Mouse (Mus musculus): ENCODE measurements around the gene Dclk2. TPM values are rescaled to one million over a fixed set of nuclear protein-coding genes. Genes with fewer than 3 reads are reported as not detected.

The Dclk2 gene
- polyA plus RNA-seq, 1 experiment, result 20.7 TPM

DNA sequence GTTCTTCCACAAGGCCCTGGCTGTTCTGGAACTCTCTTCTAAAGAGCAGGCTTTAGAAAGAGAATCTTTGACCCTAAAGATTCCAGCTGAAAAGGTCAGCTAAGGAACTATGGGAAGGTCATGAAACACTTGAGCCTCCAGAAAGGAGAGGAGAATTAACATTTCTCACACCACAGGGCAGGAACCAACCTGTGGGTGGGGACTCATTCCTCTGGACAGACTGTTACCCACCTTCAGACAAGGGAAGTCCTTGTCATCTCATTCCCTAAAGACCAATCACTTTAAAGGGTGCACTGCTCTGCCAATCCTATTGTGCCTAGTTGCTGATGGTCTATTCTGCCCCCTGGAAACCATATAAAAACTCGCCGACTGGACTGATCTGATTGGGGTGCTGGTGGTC, 73.1 kb downstream of the Dclk2 start:
- no peak for TF ChIP-seq POLR2A (IDR thresholded peaks at IDR 0.05; ENCODE audit: insufficient read depth, low read length)
- no peak for TF ChIP-seq EP300 (IDR thresholded peaks at IDR 0.05; ENCODE audit: insufficient read depth, low read depth, low read length)
- no peak for TF ChIP-seq CTCF (IDR thresholded peaks at IDR 0.05; ENCODE audit: low read depth, low read length)
- no peaks in the 10 kb centered on the region for H3K36me3 ChIP-seq (ENCODE audit: control insufficient read depth, insufficient read depth, low read length, poor library complexity, severe bottlenecking)
- H3K27me3 ChIP-seq (ENCODE audit: control insufficient read depth, insufficient read depth, low read length, poor library complexity, severe bottlenecking), result no peaks in the 10 kb centered on the region
- no peaks in the 10 kb centered on the region for H3K4me1 ChIP-seq (ENCODE audit: control insufficient read depth, insufficient read depth, low read length)
- H3K9ac ChIP-seq (ENCODE audit: low read depth, poor library complexity, severe bottlenecking), result peak overlapping the region; percentile 24
- no peak overlapping the region for H3K4me3 ChIP-seq (ENCODE audit: low read depth, low read length)
- H3K9me3 ChIP-seq (replicated peaks; ENCODE audit: control insufficient read depth, insufficient read depth, low read length, poor library complexity, severe bottlenecking), result no peaks in the 10 kb centered on the region
- H3K27ac ChIP-seq (ENCODE audit: insufficient read depth, low read length), result peak overlapping the region; percentile 88

DNA sequence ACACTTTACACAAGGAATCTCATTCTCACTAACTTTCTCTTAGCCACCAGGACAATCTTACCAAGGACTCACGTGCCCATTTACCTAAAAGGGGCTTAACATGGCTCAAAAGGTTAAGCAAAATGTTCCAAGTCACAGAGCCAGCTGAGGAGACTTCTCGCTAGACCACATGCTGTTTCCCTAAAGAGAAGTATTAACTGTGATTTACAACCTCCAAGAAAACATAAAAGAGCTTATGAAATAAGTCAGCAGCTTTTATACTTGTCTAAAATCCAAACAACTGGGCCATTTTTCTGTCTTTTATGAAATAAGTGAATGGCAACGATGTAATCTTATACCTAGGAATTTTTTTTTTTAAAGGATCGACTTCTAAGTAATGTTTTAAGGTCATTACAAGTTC, 74.6 kb downstream of the Dclk2 start:
- H3K36me3 ChIP-seq (ENCODE audit: control insufficient read depth, insufficient read depth, low read length, poor library complexity, severe bottlenecking), result no peaks in the 10 kb centered on the region
- TF ChIP-seq CTCF (IDR thresholded peaks at IDR 0.05; ENCODE audit: low read depth, low read length) (no peak), EP300 (IDR thresholded peaks at IDR 0.05; ENCODE audit: insufficient read depth, low read depth, low read length) (no peak), POLR2A (IDR thresholded peaks at IDR 0.05; ENCODE audit: insufficient read depth, low read length) (no peak)
- no peaks in the 10 kb centered on the region for H3K27me3 ChIP-seq (ENCODE audit: control insufficient read depth, insufficient read depth, low read length, poor library complexity, severe bottlenecking)
- H3K4me1 ChIP-seq (ENCODE audit: control insufficient read depth, insufficient read depth, low read length), result no peaks in the 10 kb centered on the region
- peak overlapping the region; percentile 99 for H3K27ac ChIP-seq (ENCODE audit: insufficient read depth, low read length)
- H3K4me3 ChIP-seq (ENCODE audit: low read depth, low read length), result no peak overlapping the region
- peak overlapping the region; percentile 59; the same call in 1 of the 2 replicates for H3K9ac ChIP-seq (ENCODE audit: low read depth, poor library complexity, severe bottlenecking)
- H3K9me3 ChIP-seq (replicated peaks; ENCODE audit: control insufficient read depth, insufficient read depth, low read length, poor library complexity, severe bottlenecking), result no peaks in the 10 kb centered on the region

DNA sequence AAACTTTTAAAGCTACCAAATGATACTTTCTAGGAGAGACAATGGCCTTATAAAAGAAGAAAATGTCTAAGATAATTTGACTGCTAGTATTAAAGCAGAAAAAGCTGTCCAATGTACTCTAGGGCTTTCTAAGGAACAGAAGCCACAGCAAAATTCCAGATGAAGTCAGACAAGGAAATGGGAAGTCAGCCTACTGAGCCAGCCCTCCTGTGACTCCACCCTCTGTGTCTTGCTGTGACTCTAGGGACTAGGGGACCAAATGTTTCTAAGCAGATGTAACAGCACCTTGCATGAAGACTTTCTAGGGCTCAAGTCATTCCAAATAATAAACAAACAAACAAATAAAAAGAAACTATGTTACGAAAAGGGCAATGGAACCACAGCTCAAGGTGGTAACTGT, 75.1 kb downstream of the Dclk2 start:
- H3K9ac ChIP-seq (ENCODE audit: low read depth, poor library complexity, severe bottlenecking), result peak overlapping the region; percentile 59; the same call in 1 of the 2 replicates
- TF ChIP-seq POLR2A (IDR thresholded peaks at IDR 0.05; ENCODE audit: insufficient read depth, low read length) (no peak), EP300 (IDR thresholded peaks at IDR 0.05; ENCODE audit: insufficient read depth, low read depth, low read length) (0 out of 2 replicates have a peak, but pooled peaks have one; percentile 42), CTCF (IDR thresholded peaks at IDR 0.05; ENCODE audit: low read depth, low read length) (no peak)
- no peaks in the 10 kb centered on the region for H3K36me3 ChIP-seq (ENCODE audit: control insufficient read depth, insufficient read depth, low read length, poor library complexity, severe bottlenecking)
- H3K27ac ChIP-seq (ENCODE audit: insufficient read depth, low read length), result peak overlapping the region; percentile 99
- H3K9me3 ChIP-seq (replicated peaks; ENCODE audit: control insufficient read depth, insufficient read depth, low read length, poor library complexity, severe bottlenecking), result peaks cover 4% of the 10 kb centered on the region
- H3K4me1 ChIP-seq (ENCODE audit: control insufficient read depth, insufficient read depth, low read length), result no peaks in the 10 kb centered on the region
- no peak overlapping the region for H3K4me3 ChIP-seq (ENCODE audit: low read depth, low read length)
- no peaks in the 10 kb centered on the region for H3K27me3 ChIP-seq (ENCODE audit: control insufficient read depth, insufficient read depth, low read length, poor library complexity, severe bottlenecking)

DNA sequence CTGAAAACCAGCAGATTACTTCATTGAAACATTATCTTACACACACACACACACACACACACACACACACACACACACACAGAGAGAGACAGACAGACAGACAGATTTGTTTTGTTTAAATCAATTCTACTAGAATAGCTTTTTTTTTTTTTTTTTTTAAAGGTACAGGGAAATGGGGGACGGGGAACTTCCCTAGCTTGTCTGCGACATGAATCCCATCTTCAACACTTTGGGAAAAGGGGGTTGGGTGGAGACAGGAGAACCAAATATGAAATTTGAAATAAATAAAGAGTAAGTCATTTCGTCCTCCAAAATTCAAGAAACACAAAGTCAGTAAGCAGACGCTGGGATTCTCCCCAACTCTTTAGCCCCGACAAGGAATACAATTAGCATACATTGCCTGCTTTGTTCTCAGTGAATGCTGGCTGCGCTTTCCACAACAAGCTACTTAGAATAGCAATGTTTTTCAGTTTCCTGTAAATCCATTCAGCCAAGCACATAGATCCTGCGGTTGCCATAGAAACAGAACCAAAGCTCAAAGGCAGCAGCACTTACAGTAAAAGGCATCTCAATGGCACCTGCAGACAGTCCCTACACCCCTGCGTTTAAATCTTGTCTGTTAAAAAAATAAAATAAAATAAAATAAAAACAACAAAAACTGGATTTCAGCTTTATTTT, 75.7 kb downstream of the Dclk2 start:
- no peaks in the 10 kb centered on the region for H3K36me3 ChIP-seq (ENCODE audit: control insufficient read depth, insufficient read depth, low read length, poor library complexity, severe bottlenecking)
- TF ChIP-seq EP300 (IDR thresholded peaks at IDR 0.05; ENCODE audit: insufficient read depth, low read depth, low read length), result peak; percentile 87
- TF ChIP-seq POLR2A (IDR thresholded peaks at IDR 0.05; ENCODE audit: insufficient read depth, low read length), result no peak
- peaks cover 5% of the 10 kb centered on the region for H3K9me3 ChIP-seq (replicated peaks; ENCODE audit: control insufficient read depth, insufficient read depth, low read length, poor library complexity, severe bottlenecking)
- H3K4me1 ChIP-seq (ENCODE audit: control insufficient read depth, insufficient read depth, low read length), result no peaks in the 10 kb centered on the region
- H3K27me3 ChIP-seq (ENCODE audit: control insufficient read depth, insufficient read depth, low read length, poor library complexity, severe bottlenecking), result no peaks in the 10 kb centered on the region
- H3K4me3 ChIP-seq (ENCODE audit: low read depth, low read length), result no peak overlapping the region
- H3K9ac ChIP-seq (ENCODE audit: low read depth, poor library complexity, severe bottlenecking), result no peak overlapping the region
- H3K27ac ChIP-seq (ENCODE audit: insufficient read depth, low read length), result peak overlapping the region; percentile 90

DNA sequence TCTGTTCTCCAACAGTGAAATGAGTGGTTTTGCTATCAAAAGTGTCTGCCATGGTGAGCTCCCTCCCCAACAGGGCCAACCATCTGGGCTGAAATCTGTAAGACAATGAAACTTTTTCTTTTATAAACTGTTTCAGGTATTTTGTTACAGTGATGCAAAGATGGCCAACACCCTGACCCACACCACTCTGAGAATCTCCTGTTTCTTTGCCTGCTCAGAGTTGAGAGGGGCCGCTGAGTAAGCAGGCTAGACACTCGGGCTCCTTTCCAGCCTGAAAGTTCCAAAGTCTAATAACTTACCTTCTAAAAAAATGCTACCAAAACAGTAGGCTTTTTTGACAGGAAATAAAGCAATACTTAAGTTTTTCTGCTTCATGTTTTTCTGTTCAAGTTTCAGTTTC, 78.2 kb downstream of the Dclk2 start:
- Histone ChIP-seq H3K36me3 (ENCODE audit: control insufficient read depth, insufficient read depth, low read length, poor library complexity, severe bottlenecking) (no peaks in the 10 kb centered on the region), H3K4me1 (ENCODE audit: control insufficient read depth, insufficient read depth, low read length) (no peaks in the 10 kb centered on the region), H3K27ac (ENCODE audit: insufficient read depth, low read length) (peak overlapping the region; percentile 95), H3K9ac (ENCODE audit: low read depth, poor library complexity, severe bottlenecking) (no peak overlapping the region), H3K9me3 (replicated peaks; ENCODE audit: control insufficient read depth, insufficient read depth, low read length, poor library complexity, severe bottlenecking) (peaks cover 5% of the 10 kb centered on the region), H3K4me3 (ENCODE audit: low read depth, low read length) (no peak overlapping the region), H3K27me3 (ENCODE audit: control insufficient read depth, insufficient read depth, low read length, poor library complexity, severe bottlenecking) (no peaks in the 10 kb centered on the region)
- TF ChIP-seq EP300 (IDR thresholded peaks at IDR 0.05; ENCODE audit: insufficient read depth, low read depth, low read length) (peak; percentile 62; the same call in 1 of the 2 replicates), POLR2A (IDR thresholded peaks at IDR 0.05; ENCODE audit: insufficient read depth, low read length) (no peak), CTCF (IDR thresholded peaks at IDR 0.05; ENCODE audit: low read depth, low read length) (no peak)

DNA sequence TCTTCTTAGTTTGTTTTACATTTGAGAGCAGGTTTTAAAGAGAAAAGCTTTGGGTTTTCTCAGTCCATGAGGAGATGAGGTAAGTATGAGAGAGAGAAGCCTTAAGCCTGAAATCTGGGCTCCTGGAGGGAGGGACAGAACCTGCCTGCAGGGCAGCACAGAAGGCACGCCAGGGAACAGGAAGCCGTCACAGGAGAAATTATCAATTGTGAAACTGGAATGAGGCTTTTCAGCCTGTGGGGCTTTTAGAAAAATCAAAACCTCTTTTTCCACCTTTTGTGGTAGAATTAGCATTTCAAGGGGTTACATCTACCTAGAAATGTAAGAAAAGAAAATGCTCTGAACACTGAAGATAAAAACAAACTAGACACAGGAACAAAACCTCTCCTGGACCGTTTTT, 81.0 kb downstream of the Dclk2 start:
- no peaks in the 10 kb centered on the region for H3K27me3 ChIP-seq (ENCODE audit: control insufficient read depth, insufficient read depth, low read length, poor library complexity, severe bottlenecking)
- peak overlapping the region; percentile 30 for H3K27ac ChIP-seq (ENCODE audit: insufficient read depth, low read length)
- H3K4me1 ChIP-seq (ENCODE audit: control insufficient read depth, insufficient read depth, low read length), result no peaks in the 10 kb centered on the region
- TF ChIP-seq EP300 (IDR thresholded peaks at IDR 0.05; ENCODE audit: insufficient read depth, low read depth, low read length) (no peak), POLR2A (IDR thresholded peaks at IDR 0.05; ENCODE audit: insufficient read depth, low read length) (no peak), CTCF (IDR thresholded peaks at IDR 0.05; ENCODE audit: low read depth, low read length) (no peak)
- peaks cover 5% of the 10 kb centered on the region for H3K9me3 ChIP-seq (replicated peaks; ENCODE audit: control insufficient read depth, insufficient read depth, low read length, poor library complexity, severe bottlenecking)
- H3K9ac ChIP-seq (ENCODE audit: low read depth, poor library complexity, severe bottlenecking), result no peak overlapping the region
- no peak overlapping the region for H3K4me3 ChIP-seq (ENCODE audit: low read depth, low read length)
- no peaks in the 10 kb centered on the region for H3K36me3 ChIP-seq (ENCODE audit: control insufficient read depth, insufficient read depth, low read length, poor library complexity, severe bottlenecking)
